Mouse (Mus musculus) heart, embryonic 13.5 days (tissue): ENCODE data around the gene Naa40. TPM values are rescaled to one million over a fixed set of nuclear protein-coding genes. Genes with fewer than 3 reads are reported as not detected.

Source experiments
- ATAC-seq: fragments of 200-750 bp; cut with Nextera tagmentation; 2 replicates; pipeline ENCODE4 v1.8.0; 2017; ENCODE audit warnings: moderate TSS enrichment; ENCODE audit not compliant: insufficient number of reproducible peaks, low FRiP score, low TSS enrichment; ENCODE audit errors: extremely low read depth
- H3K27ac ChIP-seq: fragments of 300-500 bp; sonication (generic); replicated peaks from 2 replicates; pipeline ENCODE4 v1.5.1; 2015; ENCODE audit warnings: moderate library complexity, mild to moderate bottlenecking, inconsistent platforms
- H3K27me3 ChIP-seq: fragments of 300-500 bp; sonication (generic); replicated peaks from 2 replicates; pipeline ENCODE4 v1.6.1; 2015; ENCODE audit warnings: mild to moderate bottlenecking, inconsistent platforms
- H3K36me3 ChIP-seq: fragments of 300-500 bp; sonication (generic); 2 replicates; pipeline ENCODE4 v1.6.1; 2015; ENCODE audit warnings: mild to moderate bottlenecking, inconsistent platforms
- H3K4me1 ChIP-seq: fragments of 300-500 bp; sonication (generic); 2 replicates; pipeline ENCODE4 v1.6.1; 2015; ENCODE audit warnings: inconsistent platforms
- H3K4me2 ChIP-seq: fragments of 300-500 bp; sonication (generic); 2 replicates; pipeline ENCODE4 v1.6.1; 2015; ENCODE audit warnings: inconsistent platforms, mild to moderate bottlenecking, moderate library complexity
- H3K4me3 ChIP-seq: fragments of 300-500 bp; sonication (generic); 2 replicates; pipeline ENCODE4 v1.5.1; 2015; ENCODE audit warnings: moderate library complexity, mild to moderate bottlenecking, inconsistent platforms
- H3K9ac ChIP-seq: fragments of 300-500 bp; sonication (generic); 2 replicates; pipeline ENCODE4 v1.6.1; 2015; ENCODE audit warnings: inconsistent platforms, mild to moderate bottlenecking, moderate library complexity
- H3K9me3 ChIP-seq: fragments of 300-500 bp; sonication (generic); 2 replicates; pipeline ENCODE4 v1.6.1; 2016; ENCODE audit warnings: inconsistent platforms
- WGBS: fragments of 180-500 bp; shearing (Covaris S2); methylation state at CpG from one replicate; pipeline ENCODE4 v1.1.7; 2015; ENCODE audit warnings: mixed read lengths; 5-methylcytosine and 5-hydroxymethylcytosine counted together
- polyA plus RNA-seq: library from polyadenylated mRNA; unstranded; fragments of >200 nt; fragmentation: Nextera tagmentation; extraction: Ambion mirVana; gene quantifications from 2 replicates; pipeline ENCODE4 v1.2.1, GENCODE M21; 2015

Naa40 gene
- polyA plus RNA-seq, 1 experiment from 2014 or later = 52.1 TPM

DNA sequence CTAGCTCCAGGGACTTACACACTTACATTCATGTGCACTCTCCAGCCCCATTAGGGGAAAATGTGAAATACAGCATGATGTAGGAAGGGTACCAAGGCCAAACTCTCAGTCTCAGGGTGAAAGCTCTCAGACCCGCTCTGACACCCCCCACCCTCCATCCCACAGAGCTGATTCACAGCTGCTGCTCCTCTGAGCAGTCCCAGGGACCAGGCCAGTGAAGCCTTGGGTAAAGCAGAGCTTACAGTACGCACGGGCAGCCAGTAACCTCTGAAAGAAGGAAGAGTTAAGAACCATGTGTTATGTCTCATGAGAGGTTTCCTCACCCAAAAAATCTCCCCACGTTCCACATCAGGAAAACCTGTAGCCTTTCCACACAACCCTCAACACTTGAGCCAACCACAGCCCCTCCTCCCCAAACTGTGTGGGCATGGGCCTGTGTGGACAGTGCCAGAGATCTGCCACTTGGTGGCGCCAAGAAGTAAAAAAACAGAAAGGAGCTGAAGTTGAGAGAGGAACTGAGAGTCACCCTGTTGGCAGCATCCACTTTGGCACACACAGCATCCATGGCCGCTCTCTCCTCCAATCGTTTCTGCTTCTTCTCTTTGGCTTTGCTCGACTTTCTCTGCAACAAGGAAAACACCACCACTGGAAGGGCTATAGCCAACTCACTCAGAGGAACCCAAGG lies 6.3 kb downstream of the Naa40 start:
- H3K4me2 ChIP-seq = no peak overlapping the region
- H3K36me3 ChIP-seq = peaks cover 88% of the 10 kb centered on the region
- whole genome bisulfite sequencing = 65% methylated on average over 8 of the region's 8 CpGs
- no peak; the same call in 1 of the 2 replicates for ATAC-seq
- H3K27ac ChIP-seq = no peak overlapping the region
- no peak overlapping the region for H3K4me3 ChIP-seq
- H3K27me3 ChIP-seq = no peaks in the 10 kb centered on the region
- no peaks in the 10 kb centered on the region for H3K9me3 ChIP-seq
- H3K4me1 ChIP-seq = peaks cover 17% of the 10 kb centered on the region
- H3K9ac ChIP-seq = no peak overlapping the region

GRCm38 (mm10) chr19:7226511-7226914 lies 14.5 kb downstream of the Naa40 start:
- 83% methylated on average over 6 of the region's 6 CpGs for WGBS
- ATAC-seq = no peak
- Histone ChIP-seq H3K4me3 (no peak overlapping the region), H3K4me1 (0 out of 2 replicates have a peak, but pooled peaks cover 4% of the 10 kb centered on the region), H3K9me3 (no peaks in the 10 kb centered on the region), H3K36me3 (peaks cover 62% of the 10 kb centered on the region), H3K4me2 (no peak overlapping the region), H3K27me3 (no peaks in the 10 kb centered on the region), H3K27ac (no peak overlapping the region), H3K9ac (no peak overlapping the region)

GRCm38 (mm10) chr19:7225096-7225690 lies 15.8 kb downstream of the Naa40 start:
- Histone ChIP-seq H3K4me2 (no peak overlapping the region), H3K9ac (no peak overlapping the region), H3K36me3 (peaks cover 48% of the 10 kb centered on the region), H3K4me3 (no peak overlapping the region), H3K4me1 (0 out of 2 replicates have a peak, but pooled peaks cover 4% of the 10 kb centered on the region), H3K27me3 (no peaks in the 10 kb centered on the region), H3K27ac (no peak overlapping the region), H3K9me3 (no peaks in the 10 kb centered on the region)
- no peak for ATAC-seq
- 83% methylated on average over 9 of the region's 9 CpGs for WGBS

DNA sequence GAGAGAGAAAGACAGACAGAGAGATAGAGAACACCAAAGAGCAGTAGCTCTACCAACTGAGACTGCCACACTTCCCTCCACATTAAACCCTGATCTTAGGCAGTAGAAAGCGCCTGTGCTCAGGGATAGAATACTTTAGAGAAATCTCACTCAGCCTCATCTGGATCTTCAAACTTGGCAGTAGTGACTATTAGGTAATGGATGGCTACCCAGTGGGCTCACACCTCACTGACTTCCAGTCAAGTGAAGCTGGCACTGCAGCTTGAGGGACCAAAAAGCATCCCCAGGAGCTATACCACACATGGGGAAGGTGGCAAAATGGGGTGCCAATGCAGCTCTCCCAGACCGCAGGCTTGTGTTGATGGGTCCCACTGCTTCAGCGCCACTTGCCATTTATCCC lies 16.7 kb downstream of the Naa40 start:
- Histone ChIP-seq H3K36me3 (peaks cover 39% of the 10 kb centered on the region), H3K9me3 (no peaks in the 10 kb centered on the region), H3K27me3 (no peaks in the 10 kb centered on the region), H3K4me1 (0 out of 2 replicates have a peak, but pooled peaks cover 4% of the 10 kb centered on the region), H3K4me2 (no peak overlapping the region), H3K27ac (no peak overlapping the region), H3K9ac (no peak overlapping the region), H3K4me3 (no peak overlapping the region)
- ATAC-seq = no peak
- WGBS = 85% methylated on average over 3 of the region's 3 CpGs

- Histone ChIP-seq H3K36me3 (peaks cover 31% of the 10 kb centered on the region), H3K9me3 (no peaks in the 10 kb centered on the region), H3K4me1 (0 out of 2 replicates have a peak, but pooled peaks cover 4% of the 10 kb centered on the region), H3K4me3 (no peak overlapping the region), H3K9ac (0 out of 2 replicates have a peak overlapping the region, but pooled peaks have one; percentile 24), H3K27me3 (no peaks in the 10 kb centered on the region), H3K27ac (no peak overlapping the region), H3K4me2 (no peak overlapping the region)
- no peak for ATAC-seq
These were observed 17.5 kb downstream of the Naa40 start for GRCm38 (mm10) chr19:7223488-7223887.

DNA sequence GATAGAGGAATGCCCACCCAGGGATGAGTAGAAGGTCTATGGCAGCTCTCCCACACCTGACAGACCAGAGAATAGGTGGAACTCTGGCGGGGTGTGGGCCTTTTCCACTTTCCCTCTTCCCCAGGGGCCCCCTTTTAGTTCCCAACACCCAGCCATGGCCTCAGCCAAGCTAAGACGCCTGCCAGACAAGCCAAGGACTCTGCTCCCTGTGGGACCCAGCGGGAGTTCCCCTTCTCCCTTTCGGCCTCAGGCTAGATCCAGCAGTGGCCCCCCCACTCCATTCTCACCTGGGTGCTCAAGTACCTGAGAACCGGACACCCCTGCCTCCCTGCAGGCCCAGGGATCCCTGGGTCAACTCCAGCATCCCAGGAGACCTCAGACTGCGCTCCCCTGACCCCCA lies 18.8 kb downstream of the Naa40 start:
- Histone ChIP-seq H3K9ac (no peak overlapping the region), H3K4me2 (no peak overlapping the region), H3K27me3 (no peaks in the 10 kb centered on the region), H3K9me3 (no peaks in the 10 kb centered on the region), H3K27ac (no peak overlapping the region), H3K36me3 (peaks cover 18% of the 10 kb centered on the region), H3K4me1 (peaks cover 10% of the 10 kb centered on the region), H3K4me3 (no peak overlapping the region)
- WGBS = 86% methylated on average over 6 of the region's 6 CpGs
- no peak for ATAC-seq

GRCm38 (mm10) chr19:7218753-7219152 lies 22.2 kb downstream of the Naa40 start:
- H3K4me2 ChIP-seq = no peak overlapping the region
- H3K9ac ChIP-seq = no peak overlapping the region
- no peaks in the 10 kb centered on the region for H3K27me3 ChIP-seq
- ATAC-seq = no peak
- WGBS = 92% methylated on average over 5 of the region's 5 CpGs
- H3K27ac ChIP-seq = no peak overlapping the region
- H3K9me3 ChIP-seq = no peaks in the 10 kb centered on the region
- H3K36me3 ChIP-seq = peaks cover 25% of the 10 kb centered on the region
- no peak overlapping the region for H3K4me3 ChIP-seq
- H3K4me1 ChIP-seq = peaks cover 41% of the 10 kb centered on the region

DNA sequence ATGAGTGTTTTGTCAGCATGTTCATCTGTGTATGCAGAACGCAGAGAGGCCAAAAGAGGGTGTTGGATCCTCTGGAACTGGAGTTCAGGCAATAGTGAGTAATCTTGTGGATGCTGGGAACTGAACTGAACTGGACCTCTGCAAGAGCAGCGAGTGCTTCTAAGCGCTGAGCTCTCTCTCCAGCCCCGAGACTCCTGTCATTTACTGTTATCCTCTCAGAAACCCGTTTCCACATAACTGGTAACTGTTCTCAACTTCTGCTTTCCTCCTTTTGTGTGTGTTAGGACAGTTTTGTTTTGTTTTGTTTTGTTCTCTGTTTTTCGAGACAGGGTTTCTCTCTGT lies 23.1 kb downstream of the Naa40 start:
- Histone ChIP-seq H3K9ac (peak overlapping the region; percentile 61), H3K27ac (no peak overlapping the region), H3K4me2 (peak overlapping the region; percentile 70), H3K4me3 (peak overlapping the region; percentile 75), H3K27me3 (no peaks in the 10 kb centered on the region), H3K9me3 (no peaks in the 10 kb centered on the region), H3K4me1 (peaks cover 45% of the 10 kb centered on the region), H3K36me3 (peaks cover 33% of the 10 kb centered on the region)
- no peak for ATAC-seq
- 7% methylated on average over 6 of the region's 6 CpGs for WGBS

DNA sequence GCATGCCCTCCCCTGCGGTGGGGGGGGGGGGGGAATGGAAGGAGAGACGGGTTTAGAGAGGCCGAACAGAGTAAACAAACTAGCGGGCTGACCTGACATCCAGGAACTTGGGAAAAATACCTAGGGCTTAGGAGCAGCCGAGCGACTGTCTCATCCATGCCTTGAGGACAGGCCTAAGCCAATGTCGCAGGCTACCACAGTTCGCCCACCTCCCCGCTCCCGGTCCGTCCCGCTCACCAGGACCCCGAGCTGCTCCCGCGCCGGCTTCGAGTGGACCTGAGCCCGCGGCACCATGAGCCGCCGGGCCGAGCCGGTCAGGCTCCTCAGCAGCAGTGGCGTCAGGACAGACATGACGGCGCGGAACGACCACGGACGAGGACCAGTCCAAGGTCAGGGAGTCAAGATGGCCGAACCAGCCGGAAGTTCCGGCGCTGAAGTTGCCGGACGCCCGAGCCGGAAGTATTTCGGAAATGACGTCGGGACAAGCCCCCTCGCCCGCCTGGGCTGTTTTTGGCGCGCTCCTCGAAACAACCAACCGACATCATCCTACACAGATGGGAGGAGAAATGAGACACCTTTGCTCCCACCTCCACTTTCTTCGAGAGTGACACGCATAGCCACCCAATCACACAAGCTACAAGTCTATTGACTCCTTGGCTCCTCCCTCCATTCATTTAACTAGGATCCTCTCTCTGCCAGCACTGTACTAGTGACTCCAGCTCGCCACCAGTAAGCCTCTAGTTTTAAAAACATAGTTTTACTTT lies 23.6 kb downstream of the Naa40 start, which contains the start of gene Cox8a:
Gene Cox8a, minus strand, starts transcription at position 455 of the 764 bp plus-strand sequence.
- H3K36me3 ChIP-seq = peaks cover 35% of the 10 kb centered on the region
- peak; percentile 90 for ATAC-seq
- WGBS = under 1% methylated on average over 50 of the region's 50 CpGs

DNA sequence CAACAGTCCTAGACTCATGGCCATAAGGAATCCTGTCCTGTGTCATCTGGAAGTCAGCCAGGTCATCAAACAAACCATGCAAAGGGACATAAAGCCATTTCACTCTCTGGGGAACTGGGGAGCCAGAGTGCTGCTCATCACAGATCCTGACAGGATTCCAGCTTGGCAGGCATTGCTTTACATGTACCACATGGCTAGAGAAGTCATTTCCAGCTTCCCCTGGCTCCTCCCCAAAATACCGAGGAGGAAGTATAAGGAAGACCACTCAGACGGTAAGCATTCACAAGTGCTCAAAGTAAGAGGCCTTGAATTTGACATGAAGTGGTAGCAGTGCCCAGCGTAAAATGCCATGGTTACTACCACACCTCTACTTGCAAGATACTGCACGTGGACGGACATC lies 26.5 kb downstream of the Naa40 start:
- Histone ChIP-seq H3K27me3 (no peaks in the 10 kb centered on the region), H3K9ac (0 out of 2 replicates have a peak overlapping the region, but pooled peaks have one; percentile 11), H3K4me2 (peak overlapping the region; percentile 70), H3K4me1 (peaks cover 45% of the 10 kb centered on the region), H3K36me3 (peaks cover 56% of the 10 kb centered on the region), H3K27ac (no peak overlapping the region), H3K9me3 (no peaks in the 10 kb centered on the region), H3K4me3 (no peak overlapping the region)
- no peak for ATAC-seq
- WGBS = 75% methylated on average over 5 of the region's 5 CpGs

More for the DNA sequence above, 23.6 kb downstream of the Naa40 start, which contains the start of gene Cox8a:
- Histone ChIP-seq H3K27me3 (no peaks in the 10 kb centered on the region), H3K4me2 (peak within 1 kb of the TSS; percentile 70), H3K4me1 (peaks cover 45% of the 10 kb centered on the region), H3K27ac (peak within 1 kb of the TSS; percentile 91), H3K4me3 (peak within 1 kb of the TSS; percentile 75), H3K9ac (peak within 1 kb of the TSS; percentile 95), H3K9me3 (no peaks in the 10 kb centered on the region)

DNA sequence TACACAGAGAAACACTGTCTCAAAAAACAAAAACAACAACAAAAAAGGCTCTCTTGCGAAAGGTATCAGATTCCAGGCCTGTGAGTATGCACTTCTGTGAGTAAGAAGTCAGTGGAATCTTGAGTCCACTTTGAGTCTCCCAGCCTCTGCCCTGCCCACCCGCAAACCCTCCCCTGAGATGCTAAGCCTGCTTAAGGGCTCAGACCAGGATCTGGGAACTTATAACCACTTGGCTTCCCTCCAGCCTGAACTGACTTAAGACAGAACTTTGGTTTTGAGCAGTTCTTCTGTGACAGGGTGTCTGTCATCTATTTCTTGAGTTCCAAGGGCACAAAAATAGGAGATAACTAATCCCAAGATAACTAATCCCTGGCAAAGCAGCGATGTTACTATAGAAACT lies 28.0 kb downstream of the Naa40 start:
- no peak overlapping the region for H3K9ac ChIP-seq
- no peak for ATAC-seq
- no peaks in the 10 kb centered on the region for H3K27me3 ChIP-seq
- H3K4me2 ChIP-seq = no peak overlapping the region
- 88% methylated on average over 3 of the region's 3 CpGs for WGBS
- H3K4me1 ChIP-seq = peaks cover 42% of the 10 kb centered on the region
- H3K9me3 ChIP-seq = no peaks in the 10 kb centered on the region
- H3K27ac ChIP-seq = no peak overlapping the region
- H3K4me3 ChIP-seq = no peak overlapping the region
- H3K36me3 ChIP-seq = peaks cover 57% of the 10 kb centered on the region
